Mouse (Mus musculus): ENCODE measurements at regions not wholly inside any gene's neighbourhood (a gene's known extent, or its start where the extent isn't known, plus 50 kb on each side); places are given as distances from the start of the nearest gene placed in this dataset.
"Not testable (repeated sequence)": the region's sequence is repeated elsewhere in the genome, so short reads cannot be mapped to it uniquely, and the experiment has no call there.

- Histone ChIP-seq H3K4me3 (ENCODE audit: control insufficient read depth in 1 of 2, insufficient read depth in 1 of 2, low read depth in 2 of 2, low read length in 2 of 2) (no peak overlapping the region), H3K4me1 (ENCODE audit: control insufficient read depth in 1 of 2, insufficient read depth in 2 of 2, low read length in 2 of 2) (no peaks in the 10 kb centered on the region), H3K79me2 (ENCODE audit: control insufficient read depth, insufficient read depth, low read length, poor library complexity) (no peaks in the 10 kb centered on the region), H3K27ac (ENCODE audit: control insufficient read depth, low read depth, low read length) (no peak overlapping the region), H3K9ac (ENCODE audit: control insufficient read depth, low read depth, low read length, poor library complexity, severe bottlenecking) (no peak overlapping the region), H3K27me3 (ENCODE audit: control insufficient read depth in 1 of 2, insufficient read depth in 2 of 2, low read length in 2 of 2) (no peaks in the 10 kb centered on the region), H3K9me3 (replicated peaks; ENCODE audit: insufficient read depth, low read length) (no peaks in the 10 kb centered on the region), H3K36me3 (ENCODE audit: control insufficient read depth in 1 of 2, insufficient read depth in 2 of 2, low read length in 2 of 2) (no peaks in the 10 kb centered on the region)
- TF ChIP-seq ZMIZ1 (IDR thresholded peaks at IDR 0.05; ENCODE audit: low read depth, low read length) (no peak), ZNF384 (IDR thresholded peaks at IDR 0.05; ENCODE audit: low read depth, low read length) (no peak), POLR2A (IDR thresholded peaks at IDR 0.05; ENCODE audit: control insufficient read depth in 1 of 2, insufficient read depth in 1 of 2, low read depth in 1 of 2, low read length in 2 of 2, poor library complexity in 1 of 2) (no peak), TBP (IDR thresholded peaks at IDR 0.05; ENCODE audit: low read depth, low read length) (no peak), MAX (IDR thresholded peaks at IDR 0.05; ENCODE audit: low read length) (no peak), TCF12 (IDR thresholded peaks at IDR 0.05; ENCODE audit: low read depth, low read length) (no peak), SIN3A (IDR thresholded peaks at IDR 0.05; ENCODE audit: low read length) (no peak), E2F4 (IDR thresholded peaks at IDR 0.05; ENCODE audit: borderline replicate concordance, low read depth, low read length) (no peak), ELF1 (IDR thresholded peaks at IDR 0.05; ENCODE audit: low read depth, low read length) (no peak), POLR2AphosphoS5 (IDR thresholded peaks at IDR 0.05; ENCODE audit: borderline replicate concordance, low read depth, low read length) (no peak), MAZ (IDR thresholded peaks at IDR 0.05; ENCODE audit: low read depth, low read length) (no peak), KAT2A (conservative IDR thresholded peaks at IDR 0.05; ENCODE audit: low read depth, low read length) (no peak), GABPA (IDR thresholded peaks at IDR 0.05; ENCODE audit: low read depth, low read length) (no peak), POLR2AphosphoS2 (IDR thresholded peaks at IDR 0.05; ENCODE audit: low read length) (no peak), RCOR1 (IDR thresholded peaks at IDR 0.05; ENCODE audit: low read depth, low read length) (no peak), CHD2 (IDR thresholded peaks at IDR 0.05; ENCODE audit: low read length) (no peak)
- DNase-seq (ENCODE audit: low read depth, low spot score) = no peak
Observed at GRCm38 (mm10) chr13:4935940-4936339, 327.0 kb upstream of the Akr1e1 start.

GRCm38 (mm10) chr13:4939849-4940248 is 330.9 kb upstream of the Akr1e1 start:
- H3K4me3 ChIP-seq (ENCODE audit: control insufficient read depth in 1 of 2, insufficient read depth in 1 of 2, low read depth in 2 of 2, low read length in 2 of 2) = no peak overlapping the region
- no peaks in the 10 kb centered on the region for H3K36me3 ChIP-seq (ENCODE audit: control insufficient read depth in 1 of 2, insufficient read depth in 2 of 2, low read length in 2 of 2)
- H3K9ac ChIP-seq (ENCODE audit: control insufficient read depth, low read depth, low read length, poor library complexity, severe bottlenecking) = no peak overlapping the region
- no peaks in the 10 kb centered on the region for H3K9me3 ChIP-seq (replicated peaks; ENCODE audit: insufficient read depth, low read length)
- H3K4me1 ChIP-seq (ENCODE audit: control insufficient read depth in 1 of 2, insufficient read depth in 2 of 2, low read length in 2 of 2) = no peaks in the 10 kb centered on the region
- H3K27me3 ChIP-seq (ENCODE audit: control insufficient read depth in 1 of 2, insufficient read depth in 2 of 2, low read length in 2 of 2) = no peaks in the 10 kb centered on the region
- H3K27ac ChIP-seq (ENCODE audit: control insufficient read depth, low read depth, low read length) = no peak overlapping the region
- no peak for DNase-seq (ENCODE audit: low read depth, low spot score)
- no peaks in the 10 kb centered on the region for H3K79me2 ChIP-seq (ENCODE audit: control insufficient read depth, insufficient read depth, low read length, poor library complexity)
- TF ChIP-seq GATA1 (IDR thresholded peaks at IDR 0.05; ENCODE audit: low read depth, low read length) (no peak), ZMIZ1 (IDR thresholded peaks at IDR 0.05; ENCODE audit: low read depth, low read length) (no peak), ZNF384 (IDR thresholded peaks at IDR 0.05; ENCODE audit: low read depth, low read length) (no peak), NELFE (IDR thresholded peaks at IDR 0.05; ENCODE audit: low read depth, low read length) (no peak)

- H3K27me3 ChIP-seq (ENCODE audit: control insufficient read depth in 1 of 2, insufficient read depth in 2 of 2, low read length in 2 of 2); H3K79me2 ChIP-seq (ENCODE audit: control insufficient read depth, insufficient read depth, low read length, poor library complexity); H3K36me3 ChIP-seq (ENCODE audit: control insufficient read depth in 1 of 2, insufficient read depth in 2 of 2, low read length in 2 of 2); DNase-seq (ENCODE audit: low read depth, low spot score); H3K27ac ChIP-seq (ENCODE audit: control insufficient read depth, low read depth, low read length); H3K4me1 ChIP-seq (ENCODE audit: control insufficient read depth in 1 of 2, insufficient read depth in 2 of 2, low read length in 2 of 2); H3K9ac ChIP-seq (ENCODE audit: control insufficient read depth, low read depth, low read length, poor library complexity, severe bottlenecking); H3K9me3 ChIP-seq (replicated peaks; ENCODE audit: insufficient read depth, low read length); H3K4me3 ChIP-seq (ENCODE audit: control insufficient read depth in 1 of 2, insufficient read depth in 1 of 2, low read depth in 2 of 2, low read length in 2 of 2): not testable (repeated sequence)
Observed at GRCm38 (mm10) chr13:4942490-4942889, 333.5 kb upstream of the Akr1e1 start.

All from MEL (cell line).